Mouse (Mus musculus) lung, postnatal 0 days (tissue): ENCODE results near the gene Hdac7.

Source experiments
- CTCF ChIP-seq: IDR thresholded peaks from 2 replicates; pipeline ENCODE4 v1.5.1; 2016; ENCODE audit warnings: antibody characterized with exemption, mild to moderate bottlenecking
- EP300 ChIP-seq: IDR thresholded peaks from 2 replicates; pipeline ENCODE4 v1.6.1; 2016; ENCODE audit warnings: antibody characterized with exemption, mild to moderate bottlenecking, control low read depth

DNA sequence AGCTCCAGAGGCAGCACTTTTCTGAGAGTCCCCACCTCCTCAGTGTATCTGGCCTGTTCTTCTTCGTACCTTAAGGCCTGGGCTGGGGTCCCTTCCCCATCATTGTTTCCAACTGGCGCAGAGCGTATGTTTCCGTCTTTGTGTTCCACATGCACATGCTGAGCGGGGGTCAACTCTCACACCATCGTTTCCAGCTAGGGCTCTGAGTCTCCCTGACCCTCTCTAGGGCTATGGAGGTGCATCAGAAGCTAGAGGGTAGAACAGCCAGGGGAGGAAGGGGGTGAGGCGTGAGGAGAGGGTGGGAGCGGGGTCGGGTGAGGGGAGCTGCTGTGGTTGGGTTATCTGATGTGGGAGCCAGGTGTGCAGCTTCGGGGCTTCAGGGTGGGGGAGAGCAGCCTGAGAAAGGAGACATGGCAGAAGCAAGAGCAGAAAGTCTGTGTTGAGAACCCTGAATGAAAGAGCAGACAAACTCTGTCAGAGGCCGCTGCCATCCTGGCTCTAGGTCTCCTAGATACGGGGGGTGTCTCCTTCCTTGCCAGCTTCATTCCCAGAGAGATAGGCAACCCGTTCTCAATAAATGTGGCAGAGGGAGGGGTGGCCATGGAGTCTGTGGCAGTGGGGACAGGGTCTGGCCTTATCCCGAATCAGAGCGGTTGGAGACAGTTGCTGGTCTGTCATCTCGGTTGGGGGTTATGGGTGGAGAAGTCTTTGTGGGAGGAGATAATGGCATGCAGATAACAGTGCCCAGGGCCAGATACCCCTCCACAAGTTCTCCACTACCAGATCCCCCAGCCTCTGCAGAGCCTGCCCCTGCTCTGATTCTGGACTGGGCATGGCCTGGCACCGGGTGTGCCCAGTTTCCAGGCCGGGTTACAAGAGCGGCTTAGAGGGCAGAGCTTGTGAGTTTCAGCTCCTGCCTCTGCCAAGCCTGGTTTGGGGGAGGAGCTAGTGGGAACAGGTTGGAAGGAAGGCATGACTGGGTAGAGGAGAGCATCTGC, at the start of gene Hdac7:
- TF ChIP-seq CTCF (no peak), EP300 (no peak)
